Mouse (Mus musculus) stomach, embryonic 14.5 days (tissue): ENCODE measurements around the gene Mllt11. TPM values are rescaled to one million over a fixed set of nuclear protein-coding genes. Genes with fewer than 3 reads are reported as not detected.

Experiments used
- ATAC-seq: fragments of 200-750 bp; cut with Nextera tagmentation; 2 replicates; pipeline ENCODE4 v1.8.0; 2017; ENCODE audit warnings: low read depth, moderate TSS enrichment; ENCODE audit not compliant: insufficient number of reproducible peaks, insufficient read depth, low FRiP score
- H3K27ac ChIP-seq: fragments of 300-500 bp; sonication (generic); 2 replicates; pipeline ENCODE4 v1.5.1; 2014; ENCODE audit warnings: mild to moderate bottlenecking, low read length, moderate library complexity, mixed read lengths
- H3K27me3 ChIP-seq: fragments of 300-500 bp; sonication (generic); 2 replicates; pipeline ENCODE4 v1.6.1; 2014; ENCODE audit warnings: low read length, control low read depth, mixed read lengths; ENCODE audit not compliant: control insufficient read depth, insufficient read depth
- H3K36me3 ChIP-seq: fragments of 300-500 bp; sonication (generic); 2 replicates; pipeline ENCODE4 v1.6.1; 2014; ENCODE audit warnings: mild to moderate bottlenecking, control low read depth, low read length, moderate library complexity, mixed read lengths; ENCODE audit not compliant: control insufficient read depth, insufficient read depth
- H3K4me1 ChIP-seq: fragments of 300-500 bp; sonication (generic); 2 replicates; pipeline ENCODE4 v1.6.1; 2014; ENCODE audit warnings: low read length, control low read depth, mixed read lengths; ENCODE audit not compliant: control insufficient read depth, insufficient read depth
- H3K4me2 ChIP-seq: fragments of 300-500 bp; sonication (generic); replicated peaks from 2 replicates; pipeline ENCODE4 v1.6.1; 2014; ENCODE audit warnings: low read depth, low read length, control low read depth
- H3K4me3 ChIP-seq: fragments of 300-500 bp; sonication (generic); 2 replicates; pipeline ENCODE4 v1.5.1; 2014; ENCODE audit warnings: low read depth, low read length, control low read depth
- H3K9ac ChIP-seq: fragments of 300-500 bp; sonication (generic); replicated peaks from 2 replicates; pipeline ENCODE4 v1.6.1; 2014; ENCODE audit warnings: low read depth, mild to moderate bottlenecking, control low read depth, low read length, moderate library complexity, mixed read lengths
- H3K9me3 ChIP-seq: fragments of 300-500 bp; sonication (generic); 2 replicates; pipeline ENCODE4 v1.6.1; 2016; ENCODE audit warnings: low read depth, low read length, control low read depth; ENCODE audit not compliant: control insufficient read depth
- WGBS: fragments of 180-500 bp; shearing (Covaris S2); extraction: QIAGEN DNeasy Blood & Tissue Kit; methylation state at CpG from one replicate; pipeline ENCODE4 v1.1.7; 2014; 5-methylcytosine and 5-hydroxymethylcytosine counted together
- polyA plus RNA-seq: library from polyadenylated mRNA; unstranded; fragments of >200 nt; fragmentation: Nextera tagmentation; extraction: Ambion mirVana; gene quantifications from 2 replicates; pipeline ENCODE4 v1.2.1, GENCODE M21; 2014

The Mllt11 gene
- 38.9 and 42.4 TPM in 2 replicates for polyA plus RNA-seq

GRCm38 (mm10) chr3:95231298-95232221 lies at the start of gene Mllt11:
Mllt11 (minus strand) TSS chr3:95232171.
- H3K4me1 ChIP-seq: peaks cover 21% of the 10 kb centered on the region

GRCm38 (mm10) chr3:95281216-95282126 lies 49.5 kb upstream of the Mllt11 start, which contains the start of the genes Mindy1 and Prune1:
Mindy1 (plus strand) TSS chr3:95281345.
Prune1 (minus strand) TSS chr3:95282076.
- H3K27ac ChIP-seq: peak within 1 kb of the TSS; percentile 90

More at GRCm38 (mm10) chr3:95231298-95232221, at the start of gene Mllt11:
- no peaks in the 10 kb centered on the region for H3K9me3 ChIP-seq
- 78% methylated on average over 13 of the region's 13 CpGs for WGBS
- ATAC-seq: no peak
- H3K27me3 ChIP-seq: no peaks in the 10 kb centered on the region
- H3K9ac ChIP-seq: no peak within 1 kb of the TSS
- H3K4me3 ChIP-seq: peak within 1 kb of the TSS; percentile 85; the same call in 1 of the 2 replicates
- peak within 1 kb of the TSS; percentile 97 for H3K27ac ChIP-seq
- peak within 1 kb of the TSS; percentile 87 for H3K4me2 ChIP-seq
- H3K36me3 ChIP-seq: peaks cover 50% of the 10 kb centered on the region

GRCm38 (mm10) chr3:95280747-95281146 lies 48.8 kb upstream of the Mllt11 start:
- Histone ChIP-seq H3K9me3 (no peaks in the 10 kb centered on the region), H3K36me3 (no peaks in the 10 kb centered on the region), H3K9ac (peak overlapping the region; percentile 81; the same call in 1 of the 2 replicates), H3K27me3 (no peaks in the 10 kb centered on the region), H3K4me1 (peaks cover 16% of the 10 kb centered on the region), H3K4me2 (peak overlapping the region; percentile 70), H3K4me3 (peak overlapping the region; percentile 78), H3K27ac (peak overlapping the region; percentile 90; the same call in 1 of the 2 replicates)
- ATAC-seq: no peak
- 12% methylated on average over 8 of the region's 8 CpGs for WGBS

More at GRCm38 (mm10) chr3:95281216-95282126, 49.5 kb upstream of the Mllt11 start, which contains the start of the genes Mindy1 and Prune1:
- Histone ChIP-seq H3K9ac (peak within 1 kb of the TSS; percentile 81), H3K4me3 (peak within 1 kb of the TSS; percentile 78), H3K4me1 (peaks cover 16% of the 10 kb centered on the region), H3K27me3 (no peaks in the 10 kb centered on the region), H3K4me2 (peak within 1 kb of the TSS; percentile 70), H3K9me3 (no peaks in the 10 kb centered on the region), H3K36me3 (no peaks in the 10 kb centered on the region)
- under 1% methylated on average over 53 of the region's 53 CpGs for WGBS
- ATAC-seq: peak; percentile 90

- H3K4me2 ChIP-seq: no peak overlapping the region
- H3K4me3 ChIP-seq: no peak overlapping the region
- H3K27me3 ChIP-seq: no peaks in the 10 kb centered on the region
- ATAC-seq: no peak
- peaks cover 6% of the 10 kb centered on the region; the same call in 1 of the 2 replicates for H3K4me1 ChIP-seq
- WGBS: 83% methylated on average over 1 of the region's 1 CpGs
- no peak overlapping the region for H3K27ac ChIP-seq
- H3K36me3 ChIP-seq: no peaks in the 10 kb centered on the region
- no peak overlapping the region for H3K9ac ChIP-seq
- H3K9me3 ChIP-seq: no peaks in the 10 kb centered on the region
Measured at GRCm38 (mm10) chr3:95277149-95277551, 45.2 kb upstream of the Mllt11 start.

- 69% methylated on average over 5 of the region's 5 CpGs for WGBS
- ATAC-seq: no peak
- H3K27ac ChIP-seq: no peak overlapping the region
Measured at GRCm38 (mm10) chr3:95276428-95276934, 44.5 kb upstream of the Mllt11 start.

GRCm38 (mm10) chr3:95275161-95275560 lies 43.2 kb upstream of the Mllt11 start:
- WGBS: 59% methylated on average over 6 of the region's 6 CpGs
- Histone ChIP-seq H3K9ac (no peak overlapping the region), H3K4me3 (no peak overlapping the region), H3K4me2 (no peak overlapping the region), H3K27ac (no peak overlapping the region), H3K36me3 (no peaks in the 10 kb centered on the region), H3K27me3 (no peaks in the 10 kb centered on the region), H3K9me3 (no peaks in the 10 kb centered on the region), H3K4me1 (0 out of 2 replicates have a peak, but pooled peaks cover 5% of the 10 kb centered on the region)
- ATAC-seq: no peak

More at GRCm38 (mm10) chr3:95276428-95276934, 44.5 kb upstream of the Mllt11 start:
- H3K4me1 ChIP-seq: peaks cover 6% of the 10 kb centered on the region; the same call in 1 of the 2 replicates
- no peaks in the 10 kb centered on the region for H3K36me3 ChIP-seq
- H3K9me3 ChIP-seq: no peaks in the 10 kb centered on the region
- no peak overlapping the region for H3K4me3 ChIP-seq
- no peak overlapping the region for H3K9ac ChIP-seq
- H3K4me2 ChIP-seq: no peak overlapping the region
- H3K27me3 ChIP-seq: no peaks in the 10 kb centered on the region

GRCm38 (mm10) chr3:95274453-95274852 lies 42.5 kb upstream of the Mllt11 start:
- Histone ChIP-seq H3K27ac (no peak overlapping the region), H3K27me3 (no peaks in the 10 kb centered on the region), H3K9me3 (no peaks in the 10 kb centered on the region), H3K4me2 (no peak overlapping the region), H3K36me3 (no peaks in the 10 kb centered on the region), H3K4me3 (no peak overlapping the region), H3K9ac (no peak overlapping the region), H3K4me1 (0 out of 2 replicates have a peak, but pooled peaks cover 5% of the 10 kb centered on the region)
- ATAC-seq: no peak
- WGBS: 94% methylated on average over 4 of the region's 4 CpGs
